In genomic region chr4:36566544-36566943, GRCm38 (mm10) we compare ENCODE assay signal across 28 mouse cellular contexts.
DNase-seq lines count a peak whose midpoint lies in the region; ATAC-seq and TF ChIP-seq lines count a peak whose summit lies in the region.
"Had no signal": no experiment of that assay in that cellular context is flagged by ENCODE, and none has a peak within 500 bp of the region (broad histone marks: within the 10 kb centered on the region; RNA-seq: fewer than 3 reads in every experiment).

No protein-coding gene starts in this region.

- H3K9me3 ChIP-seq in MEL (replicated peaks; ENCODE audit: insufficient read depth, low read length) = no peaks in the 10 kb centered on the region
- no peaks in the 10 kb centered on the region for H3K9me3 ChIP-seq in intestine, embryonic 15.5 days
- H3K9me3 ChIP-seq in lung, postnatal 0 days (ENCODE audit: low read length) = no peaks in the 10 kb centered on the region
- H3K9me3 ChIP-seq: embryonic facial prominence, embryonic 13.5 days; embryonic facial prominence, embryonic 15.5 days; forebrain, embryonic 10.5 days; forebrain, embryonic 12.5 days; G1E had no signal

- H3K27me3 ChIP-seq in MEL (ENCODE audit: control insufficient read depth in 1 of 2, insufficient read depth in 2 of 2, low read length in 2 of 2) = no peaks in the 10 kb centered on the region
- no peaks in the 10 kb centered on the region for H3K27me3 ChIP-seq in intestine, embryonic 15.5 days (replicated peaks)
- H3K27me3 ChIP-seq in lung, postnatal 0 days (replicated peaks; ENCODE audit: insufficient read depth, low read length) = no peaks in the 10 kb centered on the region
- H3K27me3 ChIP-seq: CH12.LX; embryonic facial prominence, embryonic 13.5 days; embryonic facial prominence, embryonic 15.5 days; forebrain, embryonic 12.5 days; Patski had no signal

- H3K9ac ChIP-seq in MEL (ENCODE audit: control insufficient read depth, low read depth, low read length, poor library complexity, severe bottlenecking) = no peak overlapping the region
- H3K9ac ChIP-seq in intestine, embryonic 15.5 days = no peak overlapping the region
- no peak overlapping the region for H3K9ac ChIP-seq in lung, postnatal 0 days (replicated peaks; ENCODE audit: low read depth)
- H3K9ac ChIP-seq: embryonic facial prominence, embryonic 13.5 days; embryonic facial prominence, embryonic 15.5 days; forebrain, embryonic 12.5 days had no signal

- no peaks in the 10 kb centered on the region for H3K79me2 ChIP-seq in MEL (ENCODE audit: control insufficient read depth, insufficient read depth, low read length, poor library complexity)

- TF ChIP-seq RAD21 in MEL (IDR thresholded peaks at IDR 0.05; ENCODE audit: low read depth, low read length) = no peak

- H3K4me1 ChIP-seq in MEL (ENCODE audit: control insufficient read depth in 1 of 2, insufficient read depth in 2 of 2, low read length in 2 of 2) = no peaks in the 10 kb centered on the region
- no peaks in the 10 kb centered on the region for H3K4me1 ChIP-seq in intestine, embryonic 15.5 days (replicated peaks)
- H3K4me1 ChIP-seq in lung, postnatal 0 days (ENCODE audit: insufficient read depth, low read depth, low read length) = no peaks in the 10 kb centered on the region
- H3K4me1 ChIP-seq: embryonic facial prominence, embryonic 13.5 days; embryonic facial prominence, embryonic 15.5 days; forebrain, embryonic 10.5 days; forebrain, embryonic 12.5 days had no signal

- no peak overlapping the region for H3K27ac ChIP-seq in MEL (ENCODE audit: control insufficient read depth, low read depth, low read length)
- H3K27ac ChIP-seq in intestine, embryonic 15.5 days = no peak overlapping the region
- H3K27ac ChIP-seq in lung, postnatal 0 days (ENCODE audit: low read length) = no peak overlapping the region
- H3K27ac ChIP-seq: embryonic facial prominence, embryonic 13.5 days; embryonic facial prominence, embryonic 15.5 days; forebrain, embryonic 10.5 days; forebrain, embryonic 12.5 days had no signal

- peak; percentile 52; the same call in 1 of the 2 replicates for ATAC-seq in common myeloid progenitor, adult 5-6 weeks (replicated peaks; ENCODE audit: low read depth, poor library complexity, severe bottlenecking)
- ATAC-seq in megakaryocyte progenitor cell, adult 5-6 weeks (replicated peaks; ENCODE audit: poor library complexity) = peak; percentile 63
- ATAC-seq in intestine, embryonic 15.5 days = no peak
- ATAC-seq in lung, postnatal 0 days = no peak
- ATAC-seq: activated CD4-positive, CD25-positive, alpha-beta regulatory T cell, adult 4 months; CD4-positive, CD25-positive, alpha-beta regulatory T cell, adult 4 months; forebrain, embryonic 14.5 days; forebrain, embryonic 16.5 days; Patski had no signal

- peak; percentile 1 for DNase-seq in MEL (ENCODE audit: low read depth, low spot score)
- DNase-seq in left cerebral cortex, adult 8-10 months (ENCODE audit: low spot score in 2 of 2) = no peak
- no peak for DNase-seq in lung, postnatal 0 days (ENCODE audit: low spot score)
- DNase-seq: adrenal gland, adult 8-10 months; adrenal gland, postnatal 14 days; adrenal gland, postnatal 36 days; B cell, adult 2 months; cerebellum, adult 11 months; cerebellum, adult 18-20 months; cerebellum, adult 8-10 months; cerebellum, adult 9-11 months; cerebellum, postnatal 14 days; embryo, embryonic 11 days had no signal

- H3K4me2 ChIP-seq in intestine, embryonic 15.5 days (replicated peaks) = no peak overlapping the region
- H3K4me2 ChIP-seq in lung, postnatal 0 days (replicated peaks; ENCODE audit: low read depth, low read length) = no peak overlapping the region
- H3K4me2 ChIP-seq: embryonic facial prominence, embryonic 13.5 days; embryonic facial prominence, embryonic 15.5 days; forebrain, embryonic 12.5 days had no signal

- H3K36me3 ChIP-seq in MEL (ENCODE audit: control insufficient read depth in 1 of 2, insufficient read depth in 2 of 2, low read length in 2 of 2) = no peaks in the 10 kb centered on the region
- no peaks in the 10 kb centered on the region for H3K36me3 ChIP-seq in intestine, embryonic 15.5 days
- no peaks in the 10 kb centered on the region for H3K36me3 ChIP-seq in lung, postnatal 0 days (ENCODE audit: insufficient read depth, low read length)
- H3K36me3 ChIP-seq: embryonic facial prominence, embryonic 13.5 days; embryonic facial prominence, embryonic 15.5 days; forebrain, embryonic 10.5 days; forebrain, embryonic 12.5 days; G1E had no signal

- no peak for TF ChIP-seq POLR2A in MEL (IDR thresholded peaks at IDR 0.05; ENCODE audit: control insufficient read depth in 1 of 2, insufficient read depth in 1 of 2, low read depth in 1 of 2, low read length in 2 of 2, poor library complexity in 1 of 2)

- 73% methylated on average over 1 of the region's 1 CpGs for WGBS in intestine, embryonic 15.5 days
- 66% methylated on average over 1 of the region's 1 CpGs for WGBS in lung, postnatal 0 days

- H3K4me3 ChIP-seq in MEL (ENCODE audit: control insufficient read depth in 1 of 2, insufficient read depth in 1 of 2, low read depth in 2 of 2, low read length in 2 of 2) = no peak overlapping the region
- no peak overlapping the region for H3K4me3 ChIP-seq in intestine, embryonic 15.5 days (replicated peaks)
- H3K4me3 ChIP-seq in lung, postnatal 0 days (ENCODE audit: low read depth, low read length) = no peak overlapping the region
- H3K4me3 ChIP-seq: embryonic facial prominence, embryonic 13.5 days; embryonic facial prominence, embryonic 15.5 days; erythroblast, embryonic 14.5 days; forebrain, embryonic 10.5 days; forebrain, embryonic 12.5 days had no signal

- no peak for TF ChIP-seq EP300 in MEL (IDR thresholded peaks at IDR 0.05; ENCODE audit: low read depth in 1 of 2, low read length in 2 of 2)
- no peak for TF ChIP-seq EP300 in lung, postnatal 0 days (IDR thresholded peaks at IDR 0.05)

- TF ChIP-seq CTCF in MEL (IDR thresholded peaks at IDR 0.05 in 2 of 3, conservative IDR thresholded peaks at IDR 0.05 in 1 of 3; ENCODE audit: control insufficient read depth in 1 of 3, insufficient read depth in 1 of 3, low read depth in 2 of 3, low read length in 3 of 3, poor library complexity in 1 of 3, severe bottlenecking in 1 of 3) = no peak
- TF ChIP-seq CTCF in lung, postnatal 0 days (IDR thresholded peaks at IDR 0.05) = no peak

TF ChIP-seq in MEL, 35 proteins besides CTCF, POLR2A, EP300 and RAD21:
- TF ChIP-seq GABPA (IDR thresholded peaks at IDR 0.05; ENCODE audit: low read depth, low read length) (no peak), MYC (IDR thresholded peaks at IDR 0.05; ENCODE audit: low read depth, low read length) (no peak), UBTF (IDR thresholded peaks at IDR 0.05; ENCODE audit: borderline replicate concordance, insufficient read depth, low read depth, low read length) (no peak), MXI1 (IDR thresholded peaks at IDR 0.05; ENCODE audit: low read depth, low read length) (no peak), NELFE (IDR thresholded peaks at IDR 0.05; ENCODE audit: low read depth, low read length) (no peak), E2F4 (IDR thresholded peaks at IDR 0.05; ENCODE audit: borderline replicate concordance, low read depth, low read length) (no peak), JUND (IDR thresholded peaks at IDR 0.05; ENCODE audit: low read depth, low read length) (no peak), KAT2A (conservative IDR thresholded peaks at IDR 0.05; ENCODE audit: low read depth, low read length) (no peak), MAX (IDR thresholded peaks at IDR 0.05; ENCODE audit: low read length) (no peak), GATA1 (IDR thresholded peaks at IDR 0.05; ENCODE audit: low read depth, low read length) (no peak)

Comparison
In these comparisons a context has a peak if more than half of its experiments do, and no peak if none do; other contexts are left out.
1. ATAC-seq: peak in common myeloid progenitor, adult 5-6 weeks (single experiment) and megakaryocyte progenitor cell, adult 5-6 weeks (single experiment); none in intestine, embryonic 15.5 days (single experiment) and lung, postnatal 0 days (single experiment).